25 mouse cellular contexts compared by ENCODE assay signal in the genomic region with DNA sequence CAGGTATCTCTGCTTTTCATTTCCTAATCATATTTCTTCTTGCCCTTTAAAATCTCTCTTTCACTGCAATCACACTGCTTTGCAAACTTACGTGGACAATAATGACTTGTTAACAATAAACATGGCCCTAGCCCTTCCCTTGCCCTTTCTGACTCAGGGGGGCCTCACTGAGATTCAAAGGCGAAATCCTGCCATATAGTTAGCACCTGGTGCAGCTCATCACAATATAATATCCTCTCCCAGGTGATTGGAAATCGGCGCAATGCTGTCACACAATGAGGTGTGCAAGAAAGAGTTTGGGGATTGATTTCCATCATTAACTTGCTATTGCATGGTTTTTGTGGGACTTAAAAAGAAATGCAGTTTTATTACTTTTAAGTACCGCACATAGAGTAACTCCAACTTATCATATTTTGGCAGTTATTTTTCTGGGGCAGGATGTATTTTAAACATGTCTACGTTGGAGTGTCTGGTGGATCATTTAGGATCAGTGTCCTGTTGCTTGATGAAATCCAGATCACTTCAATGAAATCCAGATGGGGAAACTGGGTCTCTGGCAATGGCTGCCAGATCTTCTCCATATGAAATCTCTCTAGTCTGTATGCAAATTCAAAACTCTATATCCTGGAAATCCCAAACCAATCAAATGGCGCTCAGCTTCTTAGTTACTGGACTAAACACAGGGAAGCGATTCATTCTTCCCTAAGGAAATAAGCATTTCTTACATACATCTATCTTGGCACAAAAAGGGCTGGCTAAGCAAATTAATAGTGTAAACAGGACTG.
DNase-seq lines count a peak whose midpoint lies in the region; ATAC-seq and TF ChIP-seq lines count a peak whose summit lies in the region.
"Had no signal": no experiment of that assay in that cellular context is flagged by ENCODE, and none has a peak within 500 bp of the region (broad histone marks: within the 10 kb centered on the region; RNA-seq: fewer than 3 reads in every experiment).

No protein-coding gene starts in this region.

- H3K27ac ChIP-seq in midbrain, embryonic 14.5 days (replicated peaks; ENCODE audit: low read depth, low read length), result no peak overlapping the region
- H3K27ac ChIP-seq in midbrain, postnatal 0 days (ENCODE audit: low read depth, low read length), result no peak overlapping the region
- H3K27ac ChIP-seq in embryonic facial prominence, embryonic 14.5 days (replicated peaks; ENCODE audit: low read depth, low read length), result no peak overlapping the region
- H3K27ac ChIP-seq: forebrain, embryonic 12.5 days; gastrocnemius, adult 2 months; heart, embryonic 15.5 days; hindbrain, embryonic 15.5 days; kidney, postnatal 0 days; limb, embryonic 15.5 days; liver, embryonic 14.5 days; midbrain, embryonic 13.5 days; neural tube, embryonic 13.5 days had no signal

- 84% methylated on average over 8 of the region's 8 CpGs for WGBS in midbrain, embryonic 14.5 days
- 80% methylated on average over 8 of the region's 8 CpGs for WGBS in midbrain, postnatal 0 days
- 51% methylated on average over 8 of the region's 8 CpGs for whole genome bisulfite sequencing in embryonic facial prominence, embryonic 14.5 days

- no peaks in the 10 kb centered on the region; the same call in 1 of the 2 replicates for H3K27me3 ChIP-seq in midbrain, embryonic 14.5 days (ENCODE audit: control insufficient read depth, insufficient read depth, low read length)
- 0 out of 2 replicates have a peak, but pooled peaks cover 6% of the 10 kb centered on the region for H3K27me3 ChIP-seq in midbrain, postnatal 0 days (ENCODE audit: insufficient read depth, low read length)
- peaks cover 27% of the 10 kb centered on the region for H3K27me3 ChIP-seq in embryonic facial prominence, embryonic 14.5 days (replicated peaks; ENCODE audit: control insufficient read depth, insufficient read depth, low read length)

- H3K4me2 ChIP-seq in midbrain, embryonic 14.5 days (ENCODE audit: low read length), result no peak overlapping the region
- no peak overlapping the region for H3K4me2 ChIP-seq in midbrain, postnatal 0 days (ENCODE audit: low read depth, low read length, poor library complexity, severe bottlenecking)
- no peak overlapping the region; the same call in 1 of the 2 replicates for H3K4me2 ChIP-seq in embryonic facial prominence, embryonic 14.5 days (ENCODE audit: low read depth, low read length)
- H3K4me2 ChIP-seq: forebrain, embryonic 12.5 days; heart, embryonic 15.5 days; hindbrain, embryonic 15.5 days; limb, embryonic 15.5 days; midbrain, embryonic 13.5 days; neural tube, embryonic 13.5 days had no signal

- ATAC-seq in midbrain, embryonic 14.5 days (ENCODE audit: low FRiP score, low TSS enrichment), result no peak
- ATAC-seq in midbrain, postnatal 0 days (ENCODE audit: low FRiP score), result no peak
- ATAC-seq in embryonic facial prominence, embryonic 14.5 days (ENCODE audit: low read depth), result peak; percentile 76; the same call in 1 of the 2 replicates
- ATAC-seq: lung, postnatal 0 days; midbrain, embryonic 13.5 days had no signal

- no peaks in the 10 kb centered on the region for H3K9me3 ChIP-seq in midbrain, embryonic 14.5 days (ENCODE audit: control insufficient read depth, low read length)
- H3K9me3 ChIP-seq in midbrain, postnatal 0 days (ENCODE audit: low read length), result no peaks in the 10 kb centered on the region
- no peaks in the 10 kb centered on the region for H3K9me3 ChIP-seq in embryonic facial prominence, embryonic 14.5 days (ENCODE audit: control insufficient read depth, low read length)
- H3K9me3 ChIP-seq: forebrain, embryonic 12.5 days; heart, embryonic 15.5 days; hindbrain, embryonic 15.5 days; limb, embryonic 15.5 days; midbrain, embryonic 13.5 days; neural tube, embryonic 13.5 days had no signal

- no peak overlapping the region for H3K9ac ChIP-seq in midbrain, embryonic 14.5 days (replicated peaks; ENCODE audit: low read length)
- no peak overlapping the region for H3K9ac ChIP-seq in midbrain, postnatal 0 days (replicated peaks; ENCODE audit: low read length, poor library complexity, severe bottlenecking)
- H3K9ac ChIP-seq in embryonic facial prominence, embryonic 14.5 days (ENCODE audit: low read depth, low read length), result no peak overlapping the region
- H3K9ac ChIP-seq: forebrain, embryonic 12.5 days; heart, embryonic 15.5 days; hindbrain, embryonic 15.5 days; limb, embryonic 15.5 days; liver, embryonic 14.5 days; midbrain, embryonic 13.5 days; neural tube, embryonic 13.5 days had no signal

- H3K4me1 ChIP-seq in midbrain, embryonic 14.5 days (ENCODE audit: control insufficient read depth, insufficient read depth, low read length), result no peaks in the 10 kb centered on the region
- no peaks in the 10 kb centered on the region for H3K4me1 ChIP-seq in midbrain, postnatal 0 days (ENCODE audit: insufficient read depth, low read length)
- H3K4me1 ChIP-seq in embryonic facial prominence, embryonic 14.5 days (ENCODE audit: control insufficient read depth, insufficient read depth, low read length), result peaks cover 4% of the 10 kb centered on the region; the same call in 1 of the 2 replicates
- H3K4me1 ChIP-seq: heart, embryonic 15.5 days; hindbrain, embryonic 15.5 days; midbrain, embryonic 13.5 days; neural tube, embryonic 13.5 days had no signal

- H3K36me3 ChIP-seq in midbrain, embryonic 14.5 days (ENCODE audit: control insufficient read depth, insufficient read depth, low read length), result no peaks in the 10 kb centered on the region
- H3K36me3 ChIP-seq in midbrain, postnatal 0 days (ENCODE audit: insufficient read depth, low read length), result no peaks in the 10 kb centered on the region
- no peaks in the 10 kb centered on the region for H3K36me3 ChIP-seq in embryonic facial prominence, embryonic 14.5 days (ENCODE audit: control insufficient read depth, insufficient read depth, low read length)
- H3K36me3 ChIP-seq: forebrain, embryonic 12.5 days; heart, embryonic 15.5 days; hindbrain, embryonic 15.5 days; limb, embryonic 15.5 days; midbrain, embryonic 13.5 days; neural tube, embryonic 13.5 days had no signal

- no peak for TF ChIP-seq CTCF in midbrain, postnatal 0 days (IDR thresholded peaks at IDR 0.05)

- peak; percentile 4 for DNase-seq in midbrain, embryonic 14.5 days
- no peak for DNase-seq in midbrain, postnatal 0 days (ENCODE audit: low spot score)
- peak; percentile 40 for DNase-seq in embryo, embryonic 10.5 days (ENCODE audit: low spot score)
- DNase-seq in embryonic facial prominence, embryonic 14.5 days (ENCODE audit: low spot score), result peak; percentile 77
- DNase-seq in kidney, postnatal 10 days, result no peak
- DNase-seq in adrenal gland, adult 8-10 months, result no peak
- no peak for DNase-seq in layer of hippocampus, postnatal 14 days (ENCODE audit: low spot score in 2 of 2)
- DNase-seq: cerebellum, adult 11 months; cerebellum, adult 9-11 months; heart, postnatal 36 days; kidney, adult 2 months; right cerebral cortex, postnatal 4 days; thymus, adult 18-20 months; thymus, postnatal 36 days had no signal

- no peak overlapping the region for H3K4me3 ChIP-seq in midbrain, embryonic 14.5 days (replicated peaks; ENCODE audit: low read depth, low read length)
- H3K4me3 ChIP-seq in midbrain, postnatal 0 days (ENCODE audit: low read depth, low read length), result no peak overlapping the region
- H3K4me3 ChIP-seq in embryonic facial prominence, embryonic 14.5 days (ENCODE audit: low read depth, low read length), result no peak overlapping the region
- H3K4me3 ChIP-seq: forebrain, embryonic 12.5 days; gastrocnemius, adult 2 months; heart, embryonic 15.5 days; hindbrain, embryonic 15.5 days; limb, embryonic 15.5 days; midbrain, embryonic 13.5 days; myocyte; neural tube, embryonic 13.5 days had no signal

Comparison
In these comparisons a context has a peak if more than half of its experiments do, and no peak if none do; other contexts are left out.
1. DNase-seq: peak in midbrain, embryonic 14.5 days (single experiment), embryo, embryonic 10.5 days (single experiment) and embryonic facial prominence, embryonic 14.5 days (single experiment); none in midbrain, postnatal 0 days (single experiment), kidney, postnatal 10 days (single experiment), adrenal gland, adult 8-10 months (single experiment) and layer of hippocampus, postnatal 14 days (0 of 2).